Mouse (Mus musculus) heart, embryonic 11.5 days (tissue): Measurements from ENCODE around the gene Tapt1. TPM values are rescaled to one million over a fixed set of nuclear protein-coding genes. Genes with fewer than 3 reads are reported as not detected.

ENCODE experiments used
- ATAC-seq: fragments of 200-750 bp; cut with Nextera tagmentation; replicated peaks from 2 replicates; pipeline ENCODE4 v1.8.0; 2017; ENCODE audit warnings: moderate library complexity; ENCODE audit not compliant: insufficient number of reproducible peaks, low FRiP score, low TSS enrichment
- H3K27ac ChIP-seq: fragments of 300-500 bp; sonication (generic); 2 replicates; pipeline ENCODE4 v1.5.1; 2014; ENCODE audit warnings: mild to moderate bottlenecking, low read depth, low read length
- H3K27me3 ChIP-seq: fragments of 300-500 bp; sonication (generic); 2 replicates; pipeline ENCODE4 v1.6.1; 2014; ENCODE audit warnings: mild to moderate bottlenecking, low read length, mixed read lengths; ENCODE audit not compliant: control insufficient read depth, insufficient read depth
- H3K36me3 ChIP-seq: fragments of 300-500 bp; sonication (generic); 2 replicates; pipeline ENCODE4 v1.6.1; 2014; ENCODE audit warnings: mild to moderate bottlenecking, low read length, moderate library complexity, mixed read lengths; ENCODE audit not compliant: control insufficient read depth, insufficient read depth
- H3K4me1 ChIP-seq: fragments of 300-500 bp; sonication (generic); 2 replicates; pipeline ENCODE4 v1.6.1; 2014; ENCODE audit warnings: low read length; ENCODE audit not compliant: control insufficient read depth, insufficient read depth
- H3K4me2 ChIP-seq: fragments of 300-500 bp; sonication (generic); 2 replicates; pipeline ENCODE4 v1.6.1; 2014; ENCODE audit warnings: mild to moderate bottlenecking, moderate library complexity
- H3K4me3 ChIP-seq: fragments of 300-500 bp; sonication (generic); 2 replicates; pipeline ENCODE4 v1.5.1; 2014; ENCODE audit warnings: low read depth, low read length
- H3K9ac ChIP-seq: fragments of 300-500 bp; sonication (generic); 2 replicates; pipeline ENCODE4 v1.6.1; 2014; ENCODE audit warnings: mild to moderate bottlenecking, low read depth, low read length, moderate library complexity
- H3K9me3 ChIP-seq: fragments of 300-500 bp; sonication (generic); replicated peaks from 2 replicates; pipeline ENCODE4 v1.6.1; 2016; ENCODE audit warnings: low read length; ENCODE audit not compliant: control insufficient read depth
- WGBS: fragments of 180-500 bp; shearing (Covaris S2); extraction: QIAGEN DNeasy Blood & Tissue Kit; methylation state at CpG from one replicate; pipeline ENCODE4 v1.1.7; 2014; ENCODE audit not compliant: insufficient replicate concordance; 5-methylcytosine and 5-hydroxymethylcytosine counted together
- polyA plus RNA-seq: library from polyadenylated mRNA; unstranded; fragments of >200 nt; fragmentation: Nextera tagmentation; extraction: Ambion mirVana; gene quantifications from 2 replicates; pipeline ENCODE4 v1.2.1, GENCODE M21; 2014

Tapt1 gene
- polyA plus RNA-seq, 1 experiment from 2014 or later = 23.8 TPM

DNA sequence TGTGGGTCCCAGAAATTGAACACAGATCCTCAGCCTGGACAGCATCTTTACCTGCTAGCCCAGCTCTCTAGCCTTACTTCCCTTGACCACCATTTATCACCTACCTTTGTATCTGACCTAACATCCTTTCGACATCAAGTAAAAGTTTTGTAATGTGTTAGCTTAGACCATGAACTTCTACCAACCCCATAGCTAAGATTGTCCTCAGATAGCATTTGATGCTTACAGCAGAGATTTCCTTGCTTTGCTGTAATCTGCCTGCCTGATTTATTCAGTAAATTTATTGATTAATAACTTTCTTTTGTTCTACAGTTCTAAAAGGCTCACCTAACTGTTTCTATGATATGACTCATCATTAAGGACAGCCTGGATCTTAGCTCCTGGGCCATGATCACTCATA, 15.3 kb upstream of the Tapt1 start:
- ATAC-seq = no peak
- Histone ChIP-seq H3K4me3 (no peak overlapping the region), H3K27me3 (no peaks in the 10 kb centered on the region), H3K36me3 (no peaks in the 10 kb centered on the region), H3K9me3 (no peaks in the 10 kb centered on the region), H3K4me1 (no peaks in the 10 kb centered on the region), H3K9ac (no peak overlapping the region), H3K4me2 (no peak overlapping the region), H3K27ac (no peak overlapping the region)
- WGBS = 84% methylated on average over 1 of the region's 1 CpGs

GRCm38 (mm10) chr5:44239187-44240136, 13.0 kb upstream of the Tapt1 start:
- no peaks in the 10 kb centered on the region for H3K36me3 ChIP-seq
- H3K9me3 ChIP-seq = no peaks in the 10 kb centered on the region
- no peak overlapping the region for H3K27ac ChIP-seq
- 48% methylated on average over 7 of the region's 7 CpGs for WGBS
- H3K4me3 ChIP-seq = no peak overlapping the region
- no peak for ATAC-seq
- H3K4me2 ChIP-seq = no peak overlapping the region
- H3K4me1 ChIP-seq = no peaks in the 10 kb centered on the region
- no peak overlapping the region for H3K9ac ChIP-seq
- no peaks in the 10 kb centered on the region for H3K27me3 ChIP-seq

GRCm38 (mm10) chr5:44238201-44238600, 11.8 kb upstream of the Tapt1 start:
- Histone ChIP-seq H3K36me3 (no peaks in the 10 kb centered on the region), H3K4me1 (no peaks in the 10 kb centered on the region), H3K4me3 (no peak overlapping the region), H3K27me3 (no peaks in the 10 kb centered on the region), H3K9ac (no peak overlapping the region), H3K27ac (no peak overlapping the region), H3K4me2 (no peak overlapping the region), H3K9me3 (no peaks in the 10 kb centered on the region)
- WGBS = 79% methylated on average over 7 of the region's 7 CpGs
- ATAC-seq = no peak

DNA sequence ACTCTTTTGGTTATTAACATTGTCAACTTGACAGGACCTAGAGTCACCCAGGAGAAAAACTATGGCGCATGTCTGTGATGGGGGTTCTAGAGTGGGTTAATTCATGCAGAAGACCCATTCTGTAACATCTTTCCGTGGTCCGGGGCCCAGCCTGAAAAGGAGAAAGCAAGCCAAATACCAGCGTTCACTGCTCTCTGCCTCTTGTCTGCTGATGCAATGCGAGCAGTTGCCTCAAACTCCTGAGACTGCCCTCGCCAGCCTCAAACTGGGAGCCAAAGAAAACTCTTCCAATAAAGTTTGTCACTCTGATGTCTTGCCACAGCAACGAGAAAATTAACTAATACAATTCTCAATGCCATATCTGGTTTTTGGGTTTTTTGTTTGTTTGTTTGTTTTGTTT, 8.2 kb upstream of the Tapt1 start:
- Histone ChIP-seq H3K4me3 (no peak overlapping the region), H3K27me3 (no peaks in the 10 kb centered on the region), H3K4me2 (no peak overlapping the region), H3K4me1 (no peaks in the 10 kb centered on the region), H3K9ac (no peak overlapping the region), H3K27ac (no peak overlapping the region), H3K36me3 (no peaks in the 10 kb centered on the region), H3K9me3 (no peaks in the 10 kb centered on the region)
- ATAC-seq = no peak
- WGBS = 92% methylated on average over 7 of the region's 7 CpGs

- Histone ChIP-seq H3K9ac (no peak overlapping the region), H3K4me1 (no peaks in the 10 kb centered on the region), H3K36me3 (no peaks in the 10 kb centered on the region), H3K4me3 (no peak overlapping the region), H3K4me2 (no peak overlapping the region), H3K27me3 (no peaks in the 10 kb centered on the region), H3K9me3 (no peaks in the 10 kb centered on the region), H3K27ac (no peak overlapping the region)
- 90% methylated on average over 3 of the region's 3 CpGs for WGBS
- ATAC-seq = no peak
These were observed 7.5 kb upstream of the Tapt1 start for GRCm38 (mm10) chr5:44233933-44234332.

DNA sequence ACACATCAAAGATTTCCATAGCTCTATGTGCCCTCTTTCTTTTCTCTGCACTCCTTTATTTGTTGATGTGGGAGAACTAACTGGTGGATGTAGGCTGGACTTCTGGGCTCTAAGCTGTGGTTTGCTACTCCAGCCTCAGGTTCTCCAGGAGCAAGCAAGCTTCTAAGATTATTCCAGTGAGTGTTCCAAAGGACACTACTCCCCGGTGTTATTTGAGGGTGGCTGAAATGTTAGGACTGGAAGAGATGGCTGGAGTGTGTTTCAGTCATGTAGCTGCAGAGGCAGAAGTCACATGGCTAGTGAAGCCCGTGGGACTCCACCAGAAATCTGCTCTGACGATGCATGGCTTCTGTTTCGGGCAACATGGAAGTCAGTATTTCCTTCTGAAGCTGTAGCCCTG, 2.3 kb upstream of the Tapt1 start:
- Histone ChIP-seq H3K36me3 (no peaks in the 10 kb centered on the region), H3K9me3 (no peaks in the 10 kb centered on the region), H3K4me3 (no peak overlapping the region), H3K4me1 (peaks cover 9% of the 10 kb centered on the region; the same call in 1 of the 2 replicates), H3K4me2 (no peak overlapping the region), H3K9ac (no peak overlapping the region), H3K27me3 (no peaks in the 10 kb centered on the region), H3K27ac (no peak overlapping the region)
- WGBS = 67% methylated on average over 4 of the region's 4 CpGs
- no peak for ATAC-seq

DNA sequence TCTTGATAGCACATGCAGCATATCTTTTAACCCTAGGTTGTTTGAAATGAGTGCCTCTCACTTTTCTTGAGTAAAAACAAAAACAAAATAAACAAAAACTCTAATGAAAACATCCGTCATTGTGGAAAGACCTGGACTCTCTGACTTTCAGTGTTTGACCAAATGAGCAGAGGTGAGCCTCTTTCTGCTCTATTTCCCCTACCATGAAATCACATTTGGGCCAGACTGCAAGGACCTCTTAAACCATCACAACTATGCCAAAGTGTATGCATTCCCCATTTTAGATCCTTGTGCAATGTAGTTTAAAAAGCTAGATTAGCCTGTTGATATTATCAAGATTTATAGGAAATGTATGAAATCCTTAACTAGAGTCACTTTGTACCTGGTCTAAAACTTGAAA, 1.9 kb upstream of the Tapt1 start:
- Histone ChIP-seq H3K27me3 (no peaks in the 10 kb centered on the region), H3K36me3 (no peaks in the 10 kb centered on the region), H3K4me1 (peaks cover 12% of the 10 kb centered on the region), H3K9me3 (no peaks in the 10 kb centered on the region), H3K27ac (no peak overlapping the region), H3K4me2 (no peak overlapping the region), H3K9ac (no peak overlapping the region), H3K4me3 (no peak overlapping the region)
- no peak for ATAC-seq
- 77% methylated on average over 1 of the region's 1 CpGs for WGBS

GRCm38 (mm10) chr5:44227462-44227840, 1.0 kb upstream of the Tapt1 start:
- Histone ChIP-seq H3K27ac (peak overlapping the region; percentile 87), H3K4me2 (peak overlapping the region; percentile 85), H3K9me3 (no peaks in the 10 kb centered on the region), H3K9ac (peak overlapping the region; percentile 73), H3K4me1 (peaks cover 14% of the 10 kb centered on the region), H3K36me3 (no peaks in the 10 kb centered on the region), H3K27me3 (no peaks in the 10 kb centered on the region), H3K4me3 (peak overlapping the region; percentile 96)
- WGBS = 7% methylated on average over 6 of the region's 6 CpGs
- no peak for ATAC-seq
